Mouse (Mus musculus) embryo, embryonic 9.5 days (tissue): ENCODE data around the gene Bco1.

Experiments used
- DNase-seq: peaks from one replicate; pipeline ENCODE4 v3.0.0-alpha.2; 2017; ENCODE audit errors: extremely low spot score

Bco1 gene

DNA sequence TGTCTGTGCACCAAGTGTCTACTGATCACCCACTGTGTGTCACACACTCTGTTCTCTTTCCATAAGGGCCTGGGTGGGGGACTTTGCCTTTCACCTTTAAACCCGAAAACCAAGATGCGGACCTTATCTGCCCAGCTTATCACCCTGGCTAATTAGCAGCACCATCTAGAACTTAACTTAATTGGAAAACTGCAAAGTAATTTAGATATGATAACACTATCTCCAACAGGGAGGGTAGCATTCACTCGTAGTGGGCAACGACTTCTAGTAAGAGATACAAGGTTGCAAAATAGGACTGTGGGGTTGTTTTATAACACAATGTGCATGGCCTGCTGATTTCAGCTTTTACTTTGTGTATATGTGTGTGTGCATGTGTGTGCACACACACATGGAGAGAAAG is 5.9 kb upstream of the Bco1 start:
- no peak for DNase-seq

DNA sequence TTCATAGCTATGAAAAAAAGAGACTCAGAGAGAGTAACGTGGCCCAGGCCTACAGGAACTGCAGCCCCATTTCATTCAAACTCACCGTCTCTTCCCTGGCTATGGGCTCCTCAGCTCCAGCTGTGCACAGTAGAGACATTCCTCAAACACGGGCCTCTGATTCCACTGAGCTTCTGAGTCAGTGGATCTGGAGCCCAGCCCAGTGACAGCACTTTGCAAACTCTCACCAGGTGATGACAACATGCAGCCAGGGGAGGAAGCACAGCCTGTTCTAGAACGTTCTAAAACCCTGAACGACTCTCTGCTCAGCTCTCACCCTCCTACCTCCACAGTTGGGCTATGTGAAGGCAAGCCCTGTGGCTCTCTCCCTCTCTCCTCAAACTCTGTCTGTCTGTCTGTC is 1.6 kb upstream of the Bco1 start:
- DNase-seq, result no peak

DNA sequence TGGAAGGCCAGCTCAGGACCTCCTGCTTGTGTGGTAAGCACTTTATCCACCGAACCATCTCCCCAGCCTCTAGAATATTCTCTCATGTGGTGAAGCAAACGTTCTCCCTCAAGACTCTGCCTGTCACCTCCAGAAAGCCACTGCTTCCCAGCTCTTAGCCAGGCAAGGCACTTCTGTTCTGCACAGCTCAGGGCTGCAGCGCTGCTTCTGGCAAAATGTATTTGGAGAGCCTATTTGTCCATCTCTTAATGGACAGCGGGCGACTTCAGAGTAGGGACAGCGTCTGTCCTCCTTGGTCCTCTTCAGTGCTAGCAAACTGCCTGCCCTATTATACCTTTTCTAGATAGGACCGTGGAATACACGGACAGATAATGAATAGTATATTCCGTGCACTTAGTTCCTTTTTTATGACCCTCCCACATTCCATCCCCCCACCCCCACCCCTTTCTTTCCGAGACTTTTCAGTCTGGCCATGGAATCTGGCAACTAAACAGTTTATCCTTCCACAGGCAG is 1.5 kb downstream of the Bco1 start:
- no peak for DNase-seq

DNA sequence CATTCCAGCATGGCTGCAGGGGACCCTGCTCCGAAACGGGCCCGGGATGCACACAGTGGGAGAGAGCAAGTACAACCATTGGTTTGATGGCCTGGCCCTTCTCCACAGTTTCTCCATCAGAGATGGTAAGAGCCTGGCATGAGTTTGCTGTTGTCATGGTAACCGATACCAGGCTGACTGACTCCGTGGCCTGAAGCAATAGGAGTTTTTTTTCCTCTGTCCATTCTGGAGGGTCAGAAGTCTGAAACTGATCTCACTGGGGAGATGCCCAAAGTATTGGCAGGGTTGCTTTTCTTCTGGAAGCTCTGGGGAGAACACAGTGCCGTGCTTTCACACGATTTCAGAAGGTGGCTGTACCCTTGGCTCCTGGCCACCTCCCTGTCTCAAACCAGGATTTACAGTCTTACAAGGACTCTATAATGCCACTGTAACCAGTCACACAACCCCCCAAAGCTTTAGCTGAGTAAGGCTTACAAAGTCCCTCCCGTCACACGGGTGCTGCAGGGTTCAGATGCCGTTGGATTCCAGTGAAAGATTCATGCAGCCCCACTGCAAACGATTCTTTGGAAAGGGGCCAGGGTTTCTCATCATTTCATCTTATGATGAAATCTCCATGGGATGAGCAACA is 2.0 kb downstream of the Bco1 start:
- DNase-seq, result no peak

DNA sequence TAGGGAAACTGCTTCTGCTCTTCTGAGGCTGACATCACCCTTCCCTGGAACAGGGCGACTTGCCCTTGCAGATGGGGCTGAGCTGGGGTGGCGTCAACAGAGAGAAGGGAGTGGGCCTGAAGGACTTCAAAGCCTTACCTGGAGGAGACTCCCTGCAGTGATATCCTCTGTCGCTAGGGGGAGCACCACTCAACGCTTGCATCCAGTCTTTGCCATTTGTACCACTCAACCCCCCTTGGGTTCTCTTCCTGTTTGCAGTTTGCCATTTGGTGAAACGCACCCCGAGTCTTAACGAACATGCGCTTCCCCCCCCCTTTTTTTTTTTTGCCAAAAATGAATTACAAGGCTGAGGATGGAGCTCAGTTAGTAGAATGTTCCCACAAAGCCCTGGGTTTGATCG is 11.9 kb downstream of the Bco1 start:
- DNase-seq, result peak; percentile 56

DNA sequence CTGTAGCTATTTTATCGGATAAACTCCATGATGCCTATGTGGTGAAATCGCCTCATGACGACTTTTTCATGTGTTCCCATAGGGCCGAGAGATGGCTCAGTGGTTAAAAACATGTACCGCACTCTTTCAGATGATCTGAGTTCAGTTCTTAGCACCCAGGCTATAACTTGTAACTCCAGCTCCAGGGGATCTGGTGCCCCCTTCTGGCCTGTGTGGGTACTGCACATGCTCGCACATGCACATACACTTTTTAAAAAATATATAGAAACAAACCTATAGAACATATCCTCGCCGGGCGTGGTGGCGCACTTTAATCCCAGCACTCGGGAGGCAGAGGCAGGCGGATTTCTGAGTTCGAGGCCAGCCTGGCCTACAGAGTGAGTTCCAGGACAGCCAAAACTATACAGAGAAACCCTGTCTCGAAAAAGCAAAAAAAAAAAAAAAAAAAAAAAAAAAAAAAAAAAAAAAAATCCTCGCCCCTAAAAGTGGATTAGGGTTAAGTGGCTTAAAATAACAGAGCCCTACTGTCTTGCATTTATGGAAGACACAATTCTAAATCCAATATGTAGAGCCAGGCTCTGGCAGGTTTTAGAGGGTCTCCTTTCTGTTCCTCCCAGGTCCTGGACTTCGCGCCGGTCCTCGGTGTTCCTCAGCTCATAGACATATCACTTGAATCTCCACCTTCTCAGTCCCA is 13.5 kb downstream of the Bco1 start:
- no peak for DNase-seq

DNA sequence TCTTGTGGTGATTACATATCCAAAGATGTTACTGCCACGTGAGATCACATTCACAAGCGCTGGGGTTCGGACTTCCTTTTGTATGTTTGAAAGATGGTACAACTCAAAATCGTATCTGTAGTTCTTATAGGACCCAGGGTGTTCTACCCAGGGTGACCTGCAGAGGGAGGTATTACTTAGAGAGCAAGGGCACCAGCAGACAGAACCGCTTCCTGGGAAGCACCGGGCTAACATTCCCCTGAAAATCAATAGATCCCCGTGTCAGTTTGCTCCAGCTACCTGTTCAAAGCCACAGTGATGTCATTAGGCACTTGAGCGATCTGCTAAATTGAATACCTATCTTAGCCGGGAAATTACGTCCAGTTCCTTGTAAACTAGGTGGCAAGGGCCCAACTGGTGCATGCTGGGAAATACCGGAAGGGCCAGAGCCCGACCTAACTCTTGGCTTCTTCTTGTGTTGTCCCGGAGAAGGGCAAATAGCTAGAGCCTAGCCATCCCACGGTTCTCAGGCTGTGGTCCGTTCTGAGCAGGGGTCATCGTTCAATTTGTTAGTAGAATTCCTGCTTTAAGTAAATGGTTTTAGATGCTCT is 14.2 kb downstream of the Bco1 start:
- DNase-seq, result peak; percentile 51

DNA sequence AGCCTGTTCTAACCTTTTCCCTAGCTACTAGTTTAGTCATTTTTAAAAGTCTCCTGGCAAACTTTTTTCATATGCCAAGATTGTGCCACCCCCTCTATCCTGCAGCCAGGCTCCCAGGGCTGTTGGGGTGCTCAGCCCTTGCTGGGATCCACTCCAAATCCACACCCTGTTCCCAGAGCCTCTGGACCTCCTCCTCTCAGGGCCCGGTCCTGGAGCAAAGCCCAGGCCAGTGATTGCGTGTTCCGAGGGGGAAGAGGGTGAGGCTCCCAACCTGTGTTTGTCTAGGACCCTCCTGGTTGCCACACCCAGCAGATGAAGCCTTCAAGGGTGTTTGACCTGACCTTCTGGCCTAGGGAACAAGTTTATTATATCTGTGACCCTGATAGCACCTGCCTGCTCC is 16.0 kb downstream of the Bco1 start:
- DNase-seq, result no peak

DNA sequence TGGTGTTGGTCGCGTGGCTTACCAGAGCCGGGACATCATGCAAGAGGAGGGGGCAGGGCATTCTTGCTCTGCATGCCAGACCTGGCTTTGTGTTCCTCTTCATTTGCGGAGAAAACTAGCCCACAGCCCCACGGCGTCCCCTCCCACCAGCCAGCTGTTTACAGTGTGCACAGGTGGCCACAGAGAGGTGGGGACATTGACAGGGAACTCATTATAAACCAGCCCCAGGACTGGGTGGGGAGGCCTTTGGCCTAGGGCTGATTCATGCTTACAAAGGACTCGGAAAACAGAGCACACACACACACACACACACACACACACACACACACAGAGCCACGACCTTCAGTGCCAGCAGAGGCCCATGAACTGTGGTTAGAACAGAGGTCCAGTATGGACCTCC is 16.6 kb downstream of the Bco1 start:
- DNase-seq, result no peak

DNA sequence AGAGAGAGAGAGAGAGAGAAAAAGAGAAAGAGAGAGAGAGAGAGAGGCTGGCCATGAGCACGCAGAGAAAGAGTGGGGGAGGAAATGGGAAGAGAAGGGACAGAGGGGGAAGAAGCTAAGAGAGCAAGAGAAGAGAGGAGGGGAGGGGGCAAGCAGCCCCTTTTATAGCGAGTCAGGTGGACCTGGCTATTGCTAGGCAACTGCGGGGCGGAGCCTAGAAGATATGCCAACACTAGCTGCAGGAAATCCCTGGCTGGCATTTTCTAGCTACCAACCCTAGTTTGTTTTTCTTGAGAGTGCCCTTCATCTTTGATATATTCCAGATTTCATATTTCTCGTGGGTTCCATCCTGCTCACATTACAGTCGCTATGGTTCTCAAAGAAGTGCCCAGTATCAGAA is 19.4 kb downstream of the Bco1 start:
- DNase-seq, result no peak

DNA sequence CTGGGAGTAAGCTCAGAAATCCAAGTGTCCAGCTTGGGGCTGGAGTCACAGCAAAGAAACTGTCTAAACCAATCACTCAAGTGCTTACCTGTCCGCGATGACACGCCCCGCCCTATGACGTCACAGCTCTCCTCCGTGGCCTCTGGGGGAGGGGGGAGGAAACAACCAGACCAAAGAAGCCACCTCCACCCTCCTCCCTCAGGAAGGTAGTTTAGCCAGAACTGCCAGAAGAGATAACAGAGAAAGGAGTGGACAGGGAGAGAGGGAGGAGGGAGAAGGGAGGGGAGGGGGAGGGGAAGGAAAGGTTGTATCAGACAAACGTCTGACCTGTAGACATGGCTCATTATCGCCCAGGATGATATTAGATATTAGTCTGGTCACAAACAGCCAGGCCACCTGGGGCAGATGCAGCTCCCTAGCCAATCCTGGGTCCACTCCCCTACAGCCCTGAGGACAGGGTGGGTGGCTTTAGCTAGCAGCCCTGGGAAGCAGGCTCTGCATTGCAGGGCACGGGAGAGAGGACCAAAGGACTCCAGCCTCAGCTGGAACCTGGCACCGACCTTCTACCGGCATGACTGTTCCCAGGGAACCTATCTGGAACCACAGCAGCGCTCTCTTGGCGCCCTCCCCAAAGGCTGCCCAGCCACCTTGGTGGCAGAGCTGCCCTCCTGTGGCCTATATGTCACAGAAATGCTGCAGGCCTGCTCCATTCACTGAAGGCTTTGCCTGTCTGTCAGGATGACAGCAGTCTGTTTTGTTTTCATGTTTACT is 20.2 kb downstream of the Bco1 start:
- DNase-seq, result peak; percentile 31

DNA sequence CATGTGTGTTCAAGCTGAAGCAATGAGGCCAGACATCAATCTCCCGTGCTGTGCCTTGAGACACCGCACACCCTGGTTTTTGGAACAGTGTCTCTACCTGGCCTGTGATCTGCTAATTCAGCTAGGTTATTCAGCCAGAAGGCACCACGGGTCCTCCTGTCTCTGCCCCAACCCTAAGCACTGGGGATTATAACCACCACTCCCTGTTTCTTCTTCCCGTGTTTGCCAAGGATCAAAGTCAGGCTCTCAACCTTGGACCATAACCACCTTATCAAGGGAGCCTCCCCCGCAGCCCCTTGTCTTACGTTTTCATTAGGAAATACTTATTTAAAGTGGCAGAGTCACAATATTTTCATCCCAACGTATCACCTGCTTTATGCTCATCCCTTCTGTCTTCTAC is 20.9 kb downstream of the Bco1 start:
- DNase-seq, result no peak

DNA sequence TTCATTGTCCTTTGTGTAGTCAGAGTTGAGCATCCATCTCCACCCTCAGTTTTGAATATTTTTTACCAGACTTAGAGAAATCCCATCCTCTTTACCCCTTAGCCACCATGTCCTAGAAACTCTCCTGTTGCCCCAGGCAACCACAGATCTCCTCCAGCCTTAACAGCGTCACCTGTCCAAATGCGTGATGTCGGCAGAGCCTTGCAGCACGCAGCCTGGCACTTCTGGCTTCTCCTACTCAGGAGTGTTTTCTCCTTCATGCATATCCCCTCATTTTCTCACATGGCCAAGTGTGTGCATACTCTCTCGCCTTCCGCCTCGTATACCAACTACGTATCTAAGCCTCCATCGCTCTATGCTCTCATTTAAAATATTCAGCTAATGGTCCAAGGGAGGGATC is 22.8 kb downstream of the Bco1 start:
- no peak for DNase-seq

DNA sequence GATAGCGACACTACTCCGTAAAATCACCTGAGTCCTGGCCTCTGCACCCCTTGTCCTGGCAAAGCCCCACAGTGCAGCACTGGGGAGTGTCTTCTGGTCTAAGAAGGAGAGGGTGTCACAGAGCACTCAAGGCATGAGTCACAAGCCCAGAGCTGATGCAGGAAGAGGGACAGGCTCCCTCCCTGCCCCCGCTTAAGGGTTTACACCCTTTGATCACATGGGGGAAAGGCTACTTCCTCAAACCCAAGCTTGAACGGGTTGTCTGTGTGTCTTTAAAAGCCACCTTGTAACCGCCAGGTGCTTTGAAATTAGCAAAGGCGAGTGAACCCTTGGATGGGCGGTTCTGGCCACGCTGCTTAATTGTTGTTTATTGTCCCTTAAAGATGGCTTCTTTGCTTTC is 25.6 kb downstream of the Bco1 start:
- DNase-seq, result no peak

DNA sequence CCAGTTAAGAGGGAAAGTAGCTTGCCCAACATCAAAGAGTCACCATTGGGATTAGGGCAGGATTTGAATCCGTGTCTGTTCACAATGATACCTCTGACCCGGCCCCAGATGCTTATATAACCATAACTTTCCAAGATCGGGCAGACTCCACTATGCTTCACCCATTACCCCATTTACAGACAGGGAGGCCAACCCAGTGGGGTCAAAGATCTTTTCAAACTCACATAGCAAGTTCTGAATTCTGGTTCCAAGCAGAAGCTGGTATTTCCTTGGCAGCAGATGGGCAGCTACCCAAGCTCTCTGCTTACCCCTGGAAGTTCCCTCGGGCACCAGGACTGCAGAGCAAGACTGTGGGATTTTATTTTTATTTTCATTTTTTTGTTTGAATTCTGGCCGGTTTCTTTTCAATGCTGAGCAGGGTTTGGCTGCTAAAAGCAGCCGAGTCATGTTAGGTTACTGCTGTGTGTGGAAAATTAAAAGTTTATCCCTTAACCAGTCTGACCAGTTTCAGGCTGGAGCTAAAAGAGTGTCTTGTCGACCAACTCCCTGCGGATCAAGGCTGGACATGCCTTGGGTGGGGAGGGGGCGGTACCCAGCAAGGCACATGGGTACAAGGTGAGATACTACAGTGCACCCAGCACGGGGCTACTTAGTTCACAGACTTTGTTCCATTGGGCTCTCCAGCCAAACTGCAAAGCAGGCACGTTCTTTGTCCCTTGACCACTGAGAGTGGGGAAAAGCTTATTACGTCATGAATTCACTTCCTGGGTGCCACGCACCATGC is 28.4 kb downstream of the Bco1 start:
- no peak for DNase-seq

DNA sequence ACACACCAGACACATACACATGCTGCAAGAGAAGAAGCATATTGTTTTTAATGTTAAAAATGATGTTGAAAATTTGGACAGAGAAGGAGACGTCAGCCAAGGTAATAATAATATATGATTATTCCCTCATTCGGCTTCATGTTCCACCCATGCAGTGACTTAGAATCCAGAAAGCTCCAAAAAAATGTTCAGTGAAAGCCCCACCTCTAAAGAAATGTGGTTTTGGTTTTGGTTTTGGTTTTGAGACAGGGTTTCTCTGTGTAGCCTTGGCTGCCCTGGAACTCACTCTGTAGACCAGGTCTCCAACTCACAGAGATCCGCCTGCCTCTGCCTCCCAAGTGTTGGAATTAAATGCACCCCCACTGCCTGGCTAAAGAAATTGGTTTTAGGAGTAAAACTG is 30.2 kb downstream of the Bco1 start:
- DNase-seq, result no peak

DNA sequence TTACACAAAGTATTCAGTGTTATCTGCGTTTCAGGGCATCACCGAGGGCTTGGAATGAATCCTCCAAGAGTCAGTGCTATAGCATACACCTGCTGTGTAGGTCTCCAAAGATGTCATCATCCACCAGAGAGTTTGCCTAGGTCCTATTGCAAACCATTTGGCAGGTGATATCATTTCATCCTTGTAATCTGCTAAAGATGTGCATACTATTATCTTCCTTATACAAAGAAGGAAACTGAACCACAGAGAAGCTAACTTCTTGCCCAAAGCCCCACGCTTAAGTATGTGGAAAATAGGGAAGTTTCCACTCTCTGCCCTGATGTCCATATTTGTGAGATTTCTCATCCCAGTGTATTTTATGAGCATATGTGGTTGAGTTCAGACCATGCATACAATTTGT is 30.8 kb downstream of the Bco1 start:
- no peak for DNase-seq

DNA sequence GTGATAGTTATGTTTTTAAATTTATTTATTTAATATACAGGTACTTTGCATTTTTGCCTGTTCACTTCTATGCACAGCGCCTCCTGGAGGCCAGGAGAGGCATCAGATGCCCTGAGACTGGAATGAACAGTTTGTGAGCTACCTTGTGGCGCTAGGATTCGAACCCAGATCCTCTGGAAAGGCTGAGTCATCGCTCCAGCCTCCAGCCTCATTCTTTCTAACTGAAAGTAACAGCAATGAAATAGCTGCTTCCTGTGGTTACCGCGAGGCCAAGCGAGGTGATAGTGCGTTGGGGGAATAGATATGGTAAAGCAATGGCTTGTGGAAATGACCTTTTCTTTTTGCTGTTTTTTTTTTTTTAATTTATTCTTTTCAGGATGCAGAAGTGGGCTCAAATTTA is 31.4 kb downstream of the Bco1 start:
- DNase-seq, result no peak

DNA sequence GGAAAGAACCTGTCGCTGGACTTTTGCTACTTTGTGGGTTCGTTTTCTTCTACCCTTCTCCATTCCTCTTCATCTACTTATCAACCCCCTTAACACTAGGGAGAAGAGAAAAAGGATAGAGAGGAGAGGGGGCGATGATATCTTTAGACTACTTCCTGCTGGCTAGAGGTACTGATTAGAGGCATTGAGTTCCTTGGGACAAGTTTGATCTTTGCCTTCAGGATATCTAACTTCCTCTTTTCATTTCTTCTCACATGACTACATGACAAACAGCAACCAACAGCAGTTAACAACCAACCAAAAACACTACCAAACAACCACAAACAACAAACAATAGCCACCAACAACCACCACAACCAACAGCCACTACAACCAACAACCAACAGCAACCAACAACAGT is 38.0 kb downstream of the Bco1 start:
- DNase-seq, result no peak

DNA sequence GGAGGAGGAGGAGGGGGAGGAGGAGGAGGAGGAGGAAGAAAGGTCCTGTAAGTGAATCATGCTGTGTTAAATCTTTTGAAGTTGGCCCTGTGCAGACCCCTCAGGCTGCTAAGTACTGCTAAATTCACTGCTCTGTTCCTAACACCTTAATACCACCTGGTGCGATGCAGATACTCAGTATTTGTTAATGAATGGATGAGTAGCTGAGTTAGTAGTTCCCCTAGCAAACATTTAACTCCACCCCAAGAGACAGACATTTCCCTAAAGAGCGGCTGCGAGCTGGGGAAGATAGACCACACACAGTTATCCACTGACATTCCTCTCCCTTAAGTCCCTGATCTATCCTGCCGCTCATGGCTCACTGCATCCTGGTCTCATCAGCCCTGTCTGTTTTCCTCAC is 40.7 kb downstream of the Bco1 start:
- no peak for DNase-seq

DNA sequence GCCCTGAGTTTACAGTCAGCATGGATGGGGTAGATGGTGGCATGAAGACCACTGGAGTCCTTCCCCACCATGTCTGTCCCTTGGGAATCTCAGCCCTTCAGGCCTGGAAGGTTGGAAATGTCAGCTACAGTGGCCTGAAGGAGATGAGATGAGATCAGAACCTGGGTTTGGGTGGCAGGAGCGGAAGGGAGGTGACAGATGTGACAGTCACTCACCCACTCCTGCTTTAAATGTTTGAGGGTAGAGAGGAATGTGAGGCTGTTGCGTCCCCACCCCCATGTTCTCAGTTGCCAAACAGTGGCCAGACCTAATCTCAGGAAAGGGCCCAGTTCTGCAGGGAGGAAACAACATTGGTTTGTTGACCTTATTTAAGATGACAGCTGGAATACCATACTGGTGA is 41.1 kb downstream of the Bco1 start:
- no peak for DNase-seq

DNA sequence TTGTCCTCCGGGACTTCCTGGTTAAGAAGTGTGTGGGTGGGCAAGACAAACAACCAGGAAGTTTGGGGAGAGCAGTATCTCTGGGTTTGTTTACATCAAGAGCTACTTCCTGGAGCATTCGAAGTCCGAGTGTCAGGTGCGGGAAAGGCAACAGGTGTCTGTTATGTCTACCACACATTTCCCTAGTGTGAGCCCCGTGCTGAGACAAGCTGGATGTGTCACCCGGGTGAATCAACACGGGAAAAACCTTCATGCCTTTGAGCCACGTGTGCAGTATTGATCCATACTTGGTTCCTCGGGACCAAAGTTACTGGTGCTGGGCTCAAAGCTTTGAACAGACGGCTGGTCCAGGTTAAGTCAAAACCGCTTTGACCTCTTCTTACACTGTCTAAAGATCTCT is 41.7 kb downstream of the Bco1 start:
- DNase-seq, result no peak
